Mouse (Mus musculus) forebrain, embryonic 12.5 days (tissue): ENCODE results near the gene Sytl3. TPM values are rescaled to one million over a fixed set of nuclear protein-coding genes. Genes with fewer than 3 reads are reported as not detected.

ENCODE experiments used
- ATAC-seq: fragments of 200-750 bp; cut with Nextera tagmentation; 2 replicates; pipeline ENCODE4 v1.8.0; 2017; ENCODE audit warnings: moderate TSS enrichment; ENCODE audit not compliant: low FRiP score
- H3K27ac ChIP-seq: fragments of 300-500 bp; sonication (generic); 2 replicates; pipeline ENCODE4 v1.5.1; 2016; ENCODE audit warnings: mild to moderate bottlenecking
- H3K27me3 ChIP-seq: fragments of 300-500 bp; sonication (generic); 2 replicates; pipeline ENCODE4 v1.6.1; 2016; ENCODE audit warnings: mild to moderate bottlenecking
- H3K36me3 ChIP-seq: fragments of 300-500 bp; sonication (generic); replicated peaks from 2 replicates; pipeline ENCODE4 v1.6.1; 2016; ENCODE audit warnings: mild to moderate bottlenecking
- H3K4me1 ChIP-seq: fragments of 300-500 bp; sonication (generic); 2 replicates; pipeline ENCODE4 v1.6.1; 2016
- H3K4me2 ChIP-seq: fragments of 300-500 bp; sonication (generic); 2 replicates; pipeline ENCODE4 v1.6.1; 2016; ENCODE audit warnings: mild to moderate bottlenecking, moderate library complexity
- H3K4me3 ChIP-seq: fragments of 300-500 bp; sonication (generic); replicated peaks from 2 replicates; pipeline ENCODE4 v1.5.1; 2016; ENCODE audit warnings: mild to moderate bottlenecking
- H3K9ac ChIP-seq: fragments of 300-500 bp; sonication (generic); 2 replicates; pipeline ENCODE4 v1.6.1; 2016; ENCODE audit warnings: mild to moderate bottlenecking
- H3K9me3 ChIP-seq: fragments of 300-500 bp; sonication (generic); 2 replicates; pipeline ENCODE4 v1.6.1; 2016
- WGBS: fragments of 180-500 bp; shearing (Covaris S2); methylation state at CpG from one replicate; pipeline ENCODE4 v1.1.7; 2016; 5-methylcytosine and 5-hydroxymethylcytosine counted together
- polyA plus RNA-seq: library from polyadenylated mRNA; unstranded; fragments of >200 nt; fragmentation: Nextera tagmentation; extraction: Ambion mirVana; gene quantifications from 2 replicates; pipeline ENCODE4 v1.2.1, GENCODE M21; 2016

The Sytl3 gene
- polyA plus RNA-seq, 1 experiment from 2014 or later: 0.51 TPM

DNA sequence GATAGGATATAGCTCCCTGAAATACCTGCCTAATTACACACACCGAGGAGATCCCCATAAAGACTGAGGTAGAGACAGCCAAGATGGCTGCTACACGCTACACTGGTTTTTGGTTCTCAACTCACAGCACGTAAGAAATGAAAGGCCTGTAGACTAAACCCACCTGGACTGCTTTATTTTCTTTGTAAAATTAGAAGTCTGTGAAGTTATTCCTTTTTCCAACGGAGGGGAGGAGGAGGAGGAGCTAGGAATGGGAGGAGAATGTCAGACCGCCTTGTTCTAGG lies 113.5 kb downstream of the Sytl3 start:
- peaks cover 17% of the 10 kb centered on the region for H3K4me1 ChIP-seq
- H3K27me3 ChIP-seq: no peaks in the 10 kb centered on the region
- H3K36me3 ChIP-seq: no peaks in the 10 kb centered on the region
- no peaks in the 10 kb centered on the region for H3K9me3 ChIP-seq
- WGBS: 88% methylated on average over 5 of the region's 5 CpGs
- H3K4me3 ChIP-seq: no peak overlapping the region
- no peak for ATAC-seq
- no peak overlapping the region for H3K27ac ChIP-seq
- H3K4me2 ChIP-seq: no peak overlapping the region
- H3K9ac ChIP-seq: no peak overlapping the region

DNA sequence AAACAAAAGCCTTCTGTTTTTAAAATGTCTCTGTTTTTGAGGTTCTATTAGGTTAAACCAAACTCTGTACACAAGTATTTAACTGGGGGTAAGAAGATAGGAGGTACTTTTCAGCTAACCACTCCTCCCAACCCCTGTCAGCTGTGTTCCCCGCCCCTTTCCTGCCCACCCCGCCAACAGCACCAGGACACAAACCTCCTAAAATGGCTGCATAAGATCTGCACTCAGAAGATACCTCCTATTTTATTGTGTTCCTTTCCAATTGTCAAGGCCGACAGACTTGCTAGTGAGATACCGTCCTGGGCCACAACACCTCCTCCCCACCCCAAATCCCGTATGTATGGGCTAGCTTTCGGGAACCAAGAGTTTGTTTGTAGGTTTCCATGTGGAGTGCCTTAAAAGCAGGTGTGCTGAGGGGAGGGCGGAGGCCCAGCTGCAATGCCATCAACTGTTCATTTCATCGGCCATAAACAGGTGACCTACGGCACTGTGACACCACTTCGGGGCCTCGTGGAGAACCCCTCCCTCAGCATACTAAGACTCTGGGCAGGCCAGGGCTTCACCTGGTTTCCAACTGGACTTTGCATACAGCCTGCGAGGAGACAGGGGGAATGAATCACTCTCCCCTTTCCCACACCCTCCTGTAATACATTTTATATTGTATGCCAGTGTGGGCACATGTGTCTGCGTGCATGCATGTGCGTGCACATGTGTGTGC lies 114.5 kb downstream of the Sytl3 start:
- no peak overlapping the region for H3K27ac ChIP-seq
- H3K4me1 ChIP-seq: peaks cover 18% of the 10 kb centered on the region
- no peak overlapping the region for H3K4me2 ChIP-seq
- no peak overlapping the region for H3K9ac ChIP-seq
- no peak overlapping the region for H3K4me3 ChIP-seq
- no peaks in the 10 kb centered on the region for H3K9me3 ChIP-seq
- H3K36me3 ChIP-seq: no peaks in the 10 kb centered on the region
- H3K27me3 ChIP-seq: no peaks in the 10 kb centered on the region
- WGBS: 91% methylated on average over 14 of the region's 14 CpGs
- ATAC-seq: no peak

DNA sequence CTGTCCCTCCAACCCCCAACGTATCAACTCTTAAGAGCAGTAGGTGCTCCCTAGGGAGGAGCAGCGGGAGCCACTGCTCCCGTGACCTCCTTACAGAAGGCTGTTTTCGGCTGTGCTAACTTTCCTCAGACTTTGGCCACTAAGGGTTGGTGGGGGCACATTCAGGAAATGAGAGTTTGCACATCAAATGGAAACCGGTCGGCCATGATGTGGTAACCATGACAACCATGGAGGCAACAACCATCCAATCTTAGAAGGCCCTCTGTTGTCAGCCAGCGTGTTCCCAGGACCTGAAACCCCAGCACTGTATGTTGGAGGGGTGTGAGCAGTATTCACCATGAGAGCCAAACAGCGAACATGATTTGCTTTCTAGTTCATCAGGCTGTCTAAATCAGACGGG lies 116.3 kb downstream of the Sytl3 start:
- Histone ChIP-seq H3K4me3 (no peak overlapping the region), H3K9me3 (no peaks in the 10 kb centered on the region), H3K4me2 (no peak overlapping the region), H3K9ac (no peak overlapping the region), H3K27ac (no peak overlapping the region), H3K4me1 (peaks cover 32% of the 10 kb centered on the region), H3K36me3 (no peaks in the 10 kb centered on the region), H3K27me3 (peaks cover 9% of the 10 kb centered on the region; the same call in 1 of the 2 replicates)
- ATAC-seq: no peak
- WGBS: 85% methylated on average over 9 of the region's 9 CpGs

DNA sequence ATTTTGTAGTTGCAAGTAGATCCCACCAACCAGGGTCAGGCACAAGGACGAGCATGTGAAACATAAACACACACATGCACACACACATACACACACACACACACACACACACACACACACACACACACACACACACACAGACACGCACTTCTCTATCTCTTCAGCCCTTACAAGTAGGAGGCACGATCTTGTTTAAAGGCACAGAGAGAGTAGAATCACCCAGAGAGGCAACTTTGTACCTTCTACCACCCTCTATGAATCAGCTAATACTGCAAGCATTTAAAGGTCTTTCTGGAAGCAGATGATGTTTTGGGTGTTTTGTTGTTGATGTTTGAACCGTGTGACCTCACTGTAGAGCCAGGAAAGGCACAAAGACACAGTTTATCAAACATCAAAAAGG lies 116.8 kb downstream of the Sytl3 start:
- no peak overlapping the region for H3K4me2 ChIP-seq
- H3K4me1 ChIP-seq: peaks cover 33% of the 10 kb centered on the region
- peaks cover 12% of the 10 kb centered on the region; the same call in 1 of the 2 replicates for H3K27me3 ChIP-seq
- ATAC-seq: no peak
- no peaks in the 10 kb centered on the region for H3K9me3 ChIP-seq
- WGBS: 87% methylated on average over 4 of the region's 4 CpGs
- no peak overlapping the region for H3K9ac ChIP-seq
- H3K36me3 ChIP-seq: no peaks in the 10 kb centered on the region
- H3K4me3 ChIP-seq: no peak overlapping the region
- no peak overlapping the region for H3K27ac ChIP-seq

DNA sequence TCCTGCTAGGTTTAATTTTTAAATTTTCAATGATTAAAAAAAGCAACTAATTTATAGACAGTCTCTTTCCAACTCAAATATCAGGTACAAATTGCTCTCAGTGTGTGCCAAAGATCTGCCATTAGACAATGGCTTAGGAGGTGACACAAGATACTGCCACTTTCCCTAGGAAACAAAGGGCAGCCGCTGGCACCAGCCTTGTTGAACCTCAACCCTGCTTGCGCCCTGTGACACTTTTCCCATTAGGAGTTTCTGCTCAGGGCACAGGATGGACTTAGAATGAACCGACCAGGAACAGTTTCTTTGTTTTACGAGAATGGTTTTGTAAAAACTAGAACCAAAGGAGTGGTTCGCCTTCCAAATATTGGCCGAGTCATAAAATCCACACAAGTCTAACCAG lies 117.2 kb downstream of the Sytl3 start:
- no peaks in the 10 kb centered on the region for H3K9me3 ChIP-seq
- peaks cover 15% of the 10 kb centered on the region; the same call in 1 of the 2 replicates for H3K27me3 ChIP-seq
- no peak for ATAC-seq
- H3K4me3 ChIP-seq: no peak overlapping the region
- no peaks in the 10 kb centered on the region for H3K36me3 ChIP-seq
- H3K4me2 ChIP-seq: no peak overlapping the region
- peaks cover 37% of the 10 kb centered on the region for H3K4me1 ChIP-seq
- 53% methylated on average over 6 of the region's 6 CpGs for WGBS
- H3K9ac ChIP-seq: no peak overlapping the region
- H3K27ac ChIP-seq: no peak overlapping the region

DNA sequence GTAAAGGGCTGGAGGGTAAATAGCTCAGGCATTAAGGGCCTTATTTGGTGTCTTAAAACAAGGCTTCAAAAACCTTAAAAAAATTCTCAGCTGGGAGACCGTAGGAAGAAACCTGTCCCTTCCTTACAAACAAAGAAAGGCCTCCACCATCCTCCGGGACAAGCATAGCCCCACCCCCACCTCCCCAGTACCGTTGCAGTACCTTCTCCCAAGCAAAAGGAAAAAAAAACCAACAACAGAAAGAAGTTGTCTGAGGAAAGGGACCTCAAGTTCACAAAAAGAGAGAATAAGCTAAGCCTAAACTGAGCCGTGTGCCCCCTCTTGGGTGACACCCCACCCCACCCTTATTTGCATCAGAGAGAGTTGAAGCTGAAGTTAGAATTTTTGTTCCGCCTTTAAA lies 117.7 kb downstream of the Sytl3 start:
- H3K9me3 ChIP-seq: no peaks in the 10 kb centered on the region
- no peak overlapping the region for H3K4me2 ChIP-seq
- H3K27me3 ChIP-seq: peaks cover 15% of the 10 kb centered on the region; the same call in 1 of the 2 replicates
- no peak overlapping the region for H3K4me3 ChIP-seq
- no peaks in the 10 kb centered on the region for H3K36me3 ChIP-seq
- H3K27ac ChIP-seq: no peak overlapping the region
- H3K4me1 ChIP-seq: peaks cover 38% of the 10 kb centered on the region
- peak overlapping the region; percentile 29; the same call in 1 of the 2 replicates for H3K9ac ChIP-seq
- ATAC-seq: no peak
- WGBS: 27% methylated on average over 5 of the region's 5 CpGs

DNA sequence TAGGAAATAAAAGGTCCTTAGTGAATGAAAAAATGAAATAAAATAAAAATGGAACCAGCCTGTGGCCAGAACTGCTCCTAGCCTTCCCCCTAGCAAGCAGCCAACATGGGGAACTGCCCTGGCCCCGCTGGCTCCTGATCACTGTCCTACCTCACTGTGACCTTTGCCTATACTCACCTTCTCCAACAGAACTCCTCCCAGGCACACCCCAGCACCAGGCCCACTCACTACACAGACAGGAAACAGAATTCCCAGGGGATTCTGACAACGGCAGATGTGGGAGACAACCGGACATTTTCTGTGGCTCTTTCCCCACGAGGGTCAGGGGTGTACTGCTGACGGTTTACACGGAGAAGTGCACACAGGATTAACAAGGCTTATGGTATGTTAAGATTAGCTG lies 118.2 kb downstream of the Sytl3 start:
- Histone ChIP-seq H3K4me1 (peaks cover 41% of the 10 kb centered on the region), H3K36me3 (no peaks in the 10 kb centered on the region), H3K9me3 (no peaks in the 10 kb centered on the region), H3K27ac (no peak overlapping the region), H3K27me3 (peaks cover 16% of the 10 kb centered on the region; the same call in 1 of the 2 replicates), H3K4me2 (no peak overlapping the region), H3K9ac (no peak overlapping the region), H3K4me3 (no peak overlapping the region)
- 73% methylated on average over 6 of the region's 6 CpGs for WGBS
- ATAC-seq: no peak

DNA sequence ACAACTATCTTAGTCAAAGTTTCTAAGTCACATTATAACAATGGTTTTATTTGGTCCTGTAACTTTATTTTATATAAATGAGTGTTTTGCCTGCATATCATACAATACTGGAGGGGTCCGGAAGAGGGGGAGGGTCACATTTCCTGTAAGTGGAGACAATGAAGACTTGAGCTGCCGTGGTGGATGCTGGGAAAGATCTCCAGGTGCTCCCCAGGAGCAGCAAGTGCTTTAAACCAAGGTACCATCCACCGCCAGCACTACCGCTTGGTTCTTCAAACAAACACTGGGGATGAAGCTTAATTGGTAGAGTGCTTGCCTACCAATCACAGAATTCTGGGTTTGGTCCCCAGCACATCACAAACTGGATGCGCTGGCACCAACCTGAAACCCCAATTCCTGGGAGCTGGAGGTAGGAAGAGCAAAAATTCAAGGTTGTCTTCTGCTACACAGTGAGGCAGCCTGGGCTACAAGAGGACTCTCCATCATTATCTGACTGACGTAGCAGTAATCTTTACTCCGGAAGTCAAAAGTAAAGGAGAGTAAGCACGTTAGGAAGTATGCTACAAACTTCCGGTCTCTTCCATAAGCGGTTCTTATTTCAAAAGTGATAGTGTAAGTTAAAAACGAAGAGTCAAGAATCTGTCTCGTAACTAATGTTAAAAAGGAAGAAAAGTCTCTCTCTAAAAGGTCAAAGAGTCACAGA lies 118.9 kb downstream of the Sytl3 start:
- Histone ChIP-seq H3K4me1 (peaks cover 45% of the 10 kb centered on the region), H3K36me3 (no peaks in the 10 kb centered on the region), H3K9ac (no peak overlapping the region), H3K4me2 (no peak overlapping the region), H3K4me3 (no peak overlapping the region), H3K9me3 (no peaks in the 10 kb centered on the region), H3K27ac (no peak overlapping the region), H3K27me3 (peaks cover 20% of the 10 kb centered on the region; the same call in 1 of the 2 replicates)
- no peak for ATAC-seq
- WGBS: 70% methylated on average over 12 of the region's 12 CpGs

DNA sequence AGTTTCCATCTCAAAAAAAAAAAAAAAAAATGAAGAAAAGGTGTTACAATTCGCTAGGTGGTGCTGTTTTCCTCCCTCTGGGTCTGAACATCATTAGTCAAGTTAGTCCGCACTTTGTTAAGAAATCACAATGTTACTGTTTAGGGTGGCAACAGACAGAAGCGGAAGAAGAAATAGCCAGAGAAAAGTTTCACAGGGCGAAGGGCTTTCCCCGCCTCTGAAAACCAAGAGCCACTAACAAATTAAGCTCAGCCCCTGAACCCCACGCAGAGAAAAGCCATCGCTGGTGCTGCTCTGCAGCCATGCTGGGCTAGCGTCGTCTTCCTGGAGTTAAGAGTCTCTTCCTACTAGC lies 119.4 kb downstream of the Sytl3 start:
- 2% methylated on average over 9 of the region's 9 CpGs for WGBS
- Histone ChIP-seq H3K4me1 (peaks cover 46% of the 10 kb centered on the region), H3K4me3 (peak overlapping the region; percentile 43), H3K36me3 (no peaks in the 10 kb centered on the region), H3K4me2 (peak overlapping the region; percentile 77), H3K9ac (peak overlapping the region; percentile 44; the same call in 1 of the 2 replicates), H3K27ac (no peak overlapping the region), H3K9me3 (no peaks in the 10 kb centered on the region), H3K27me3 (peaks cover 24% of the 10 kb centered on the region; the same call in 1 of the 2 replicates)
- no peak for ATAC-seq

DNA sequence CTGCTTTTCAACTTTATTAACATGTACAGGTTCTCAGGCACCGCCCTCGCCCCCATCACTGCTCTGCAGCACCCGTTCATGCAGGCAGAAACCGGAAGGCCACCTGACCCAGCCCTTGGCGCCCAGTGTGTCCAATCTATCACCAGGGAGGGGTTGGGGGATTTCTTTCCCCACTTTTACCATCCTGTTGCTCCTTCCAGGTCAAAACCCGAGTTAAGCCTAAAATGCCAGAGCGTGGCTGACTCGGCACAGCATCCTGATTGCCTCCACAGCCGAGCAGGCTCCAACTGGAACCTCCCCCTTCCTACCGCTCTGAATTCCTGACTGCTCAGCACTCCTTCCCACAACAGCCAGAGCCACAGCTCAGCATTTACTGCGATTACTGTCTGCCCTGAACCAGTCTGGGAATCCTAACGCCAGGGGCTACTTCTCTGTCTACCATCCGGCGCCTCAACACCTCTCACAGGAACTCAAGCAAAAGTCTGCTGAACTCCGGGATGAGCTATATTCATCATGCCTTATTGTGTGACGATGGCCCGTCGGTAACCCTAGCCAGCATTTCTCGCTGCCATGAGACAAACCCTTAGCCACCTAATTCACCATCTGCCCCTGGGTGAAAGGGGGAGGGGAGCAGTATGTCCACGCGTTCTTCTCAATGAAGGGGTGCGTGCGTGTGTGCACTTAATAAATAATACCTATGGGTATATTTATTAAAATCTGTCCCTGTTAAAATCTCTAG lies 120.0 kb downstream of the Sytl3 start:
- H3K9me3 ChIP-seq: no peaks in the 10 kb centered on the region
- H3K27me3 ChIP-seq: peaks cover 30% of the 10 kb centered on the region; the same call in 1 of the 2 replicates
- peak overlapping the region; percentile 44; the same call in 1 of the 2 replicates for H3K9ac ChIP-seq
- H3K4me3 ChIP-seq: peak overlapping the region; percentile 43
- peaks cover 50% of the 10 kb centered on the region for H3K4me1 ChIP-seq
- peak; percentile 45; the same call in 1 of the 2 replicates for ATAC-seq
- 10% methylated on average over 23 of the region's 23 CpGs for WGBS
- H3K36me3 ChIP-seq: no peaks in the 10 kb centered on the region
- peak overlapping the region; percentile 77 for H3K4me2 ChIP-seq
- H3K27ac ChIP-seq: peak overlapping the region; percentile 63

DNA sequence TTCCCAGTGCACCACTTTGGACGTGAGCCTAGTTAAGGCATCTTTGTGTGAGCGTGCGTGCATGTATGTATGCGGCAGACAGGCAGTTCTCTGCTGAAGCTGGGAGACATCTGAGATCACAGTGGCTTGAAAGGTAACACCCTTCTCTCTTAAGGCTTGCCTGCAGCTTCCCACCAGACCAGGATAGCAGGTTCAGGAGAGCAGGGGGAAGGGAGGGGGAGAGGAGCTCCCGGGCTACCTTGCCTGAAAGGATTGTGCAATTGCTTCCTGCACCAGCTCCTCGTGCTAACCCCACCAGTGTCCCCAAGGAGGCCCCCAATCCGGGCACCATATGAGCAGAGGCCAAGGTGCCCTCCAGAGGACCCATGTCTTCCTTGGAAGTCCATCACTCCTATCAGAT lies 120.7 kb downstream of the Sytl3 start:
- Histone ChIP-seq H3K9me3 (no peaks in the 10 kb centered on the region), H3K36me3 (no peaks in the 10 kb centered on the region), H3K4me3 (peak overlapping the region; percentile 43), H3K9ac (peak overlapping the region; percentile 29), H3K4me1 (peaks cover 50% of the 10 kb centered on the region), H3K27me3 (peaks cover 34% of the 10 kb centered on the region; the same call in 1 of the 2 replicates), H3K27ac (peak overlapping the region; percentile 62), H3K4me2 (peak overlapping the region; percentile 77)
- no peak for ATAC-seq
- WGBS: 26% methylated on average over 7 of the region's 7 CpGs

DNA sequence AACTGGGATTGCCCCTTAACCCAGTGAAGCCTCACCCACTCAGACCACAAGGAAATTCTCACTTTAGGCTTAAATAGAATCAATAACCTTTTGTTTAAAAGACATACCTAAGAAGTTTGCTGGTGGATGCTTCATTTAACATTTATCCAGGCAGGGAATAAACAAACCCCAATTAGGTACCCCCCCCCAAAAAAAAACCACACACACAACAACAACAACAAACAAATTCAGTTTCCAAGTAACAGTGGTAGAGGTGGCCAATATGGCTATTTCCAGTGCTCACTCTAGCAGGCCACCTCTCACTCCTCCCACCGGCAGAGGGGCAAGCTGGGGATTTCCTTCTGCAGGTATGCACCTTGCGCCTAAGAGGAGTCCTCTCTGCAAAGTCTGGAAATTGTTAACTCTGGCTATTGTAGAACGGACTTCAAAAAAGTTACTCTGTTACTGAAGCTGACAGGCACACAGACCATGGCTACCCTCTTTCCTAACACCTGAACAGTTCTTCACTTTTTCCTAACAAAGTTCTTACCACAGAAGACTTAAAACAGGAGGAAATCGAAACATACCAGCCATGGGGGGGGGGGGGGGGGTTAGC lies 121.7 kb downstream of the Sytl3 start:
- no peak overlapping the region for H3K9ac ChIP-seq
- ATAC-seq: no peak
- peak overlapping the region; percentile 94 for H3K4me2 ChIP-seq
- no peak overlapping the region for H3K27ac ChIP-seq
- 74% methylated on average over 4 of the region's 4 CpGs for WGBS
- peaks cover 50% of the 10 kb centered on the region for H3K4me1 ChIP-seq
- no peaks in the 10 kb centered on the region for H3K36me3 ChIP-seq
- peak overlapping the region; percentile 78 for H3K4me3 ChIP-seq
- H3K9me3 ChIP-seq: no peaks in the 10 kb centered on the region
- H3K27me3 ChIP-seq: peaks cover 34% of the 10 kb centered on the region; the same call in 1 of the 2 replicates
